Mouse (Mus musculus): ENCODE results near the gene Mrps18b. TPM values are rescaled to one million over a fixed set of nuclear protein-coding genes. Genes with fewer than 3 reads are reported as not detected.
A peak's percentile ranks its signal among the peaks of the same experiment; 100 is the strongest.

The Mrps18b gene
- polyA plus RNA-seq, 1 experiment, result 65.1 TPM

- WGBS, result under 1% methylated on average over 48 of the region's 48 CpGs
- no peaks in the 10 kb centered on the region for H3K27me3 ChIP-seq (ENCODE audit: control insufficient read depth, insufficient read depth, low read length)
- DNase-seq, result peak; percentile 40 to 41
- H3K4me1 ChIP-seq (ENCODE audit: control insufficient read depth, insufficient read depth, low read length), result no peaks in the 10 kb centered on the region
- peak within 1 kb of the TSS; percentile 61 for H3K4me3 ChIP-seq (replicated peaks; ENCODE audit: insufficient read depth, low read depth, low read length)
- peak within 1 kb of the TSS; percentile 45; the same call in 1 of the 2 replicates for H3K27ac ChIP-seq (ENCODE audit: insufficient read depth, low read length)
- TF ChIP-seq CTCF (IDR thresholded peaks at IDR 0.05; ENCODE audit: borderline replicate concordance, insufficient read depth, low read depth, low read length), result no peak
- TF ChIP-seq POLR2A (IDR thresholded peaks at IDR 0.05; ENCODE audit: borderline replicate concordance, insufficient read depth, low read length), result no peak
Observed at GRCm38 (mm10) chr17:35865481-35866280, 50.5 kb downstream of the Mrps18b start, which contains the start of gene Ppp1r18. Gene Ppp1r18, plus strand, starts transcription at chr17:35865593.

- no peaks in the 10 kb centered on the region for H3K27me3 ChIP-seq (ENCODE audit: control insufficient read depth, insufficient read depth, low read length)
- no peak overlapping the region for H3K27ac ChIP-seq (ENCODE audit: insufficient read depth, low read length)
- no peaks in the 10 kb centered on the region for H3K4me1 ChIP-seq (ENCODE audit: control insufficient read depth, insufficient read depth, low read length)
- DNase-seq, result no peak
- no peak overlapping the region for H3K4me3 ChIP-seq (replicated peaks; ENCODE audit: insufficient read depth, low read depth, low read length)
- 32% methylated on average over 10 of the region's 10 CpGs for WGBS
- TF ChIP-seq POLR2A (IDR thresholded peaks at IDR 0.05; ENCODE audit: borderline replicate concordance, insufficient read depth, low read length) (no peak), CTCF (IDR thresholded peaks at IDR 0.05; ENCODE audit: borderline replicate concordance, insufficient read depth, low read depth, low read length) (no peak)
Observed at GRCm38 (mm10) chr17:35864832-35865353, 51.3 kb downstream of the Mrps18b start.

- Histone ChIP-seq H3K27me3 (ENCODE audit: control insufficient read depth, insufficient read depth, low read length) (no peaks in the 10 kb centered on the region), H3K4me3 (replicated peaks; ENCODE audit: insufficient read depth, low read depth, low read length) (peak within 1 kb of the TSS; percentile 79), H3K27ac (ENCODE audit: insufficient read depth, low read length) (peak within 1 kb of the TSS; percentile 31; the same call in 1 of the 2 replicates), H3K4me1 (ENCODE audit: control insufficient read depth, insufficient read depth, low read length) (no peaks in the 10 kb centered on the region)
- peak; percentile 91 for TF ChIP-seq POLR2A (IDR thresholded peaks at IDR 0.05; ENCODE audit: borderline replicate concordance, insufficient read depth, low read length)
- peak; percentile 25; the same call in 1 of the 2 replicates for TF ChIP-seq CTCF (IDR thresholded peaks at IDR 0.05; ENCODE audit: borderline replicate concordance, insufficient read depth, low read depth, low read length)
- peak; percentile 91 to 94 for DNase-seq
- 1% methylated on average over 47 of the region's 47 CpGs for WGBS
Observed at GRCm38 (mm10) chr17:35861198-35861857, 54.9 kb downstream of the Mrps18b start, which contains the start of gene Nrm. Gene Nrm, plus strand, starts transcription at chr17:35861318.

GRCm38 (mm10) chr17:35860831-35861197, 55.4 kb downstream of the Mrps18b start:
- H3K27ac ChIP-seq (ENCODE audit: insufficient read depth, low read length), result 0 out of 2 replicates have a peak overlapping the region, but pooled peaks have one; percentile 8
- no peaks in the 10 kb centered on the region for H3K4me1 ChIP-seq (ENCODE audit: control insufficient read depth, insufficient read depth, low read length)
- peak overlapping the region; percentile 79 for H3K4me3 ChIP-seq (replicated peaks; ENCODE audit: insufficient read depth, low read depth, low read length)
- 4% methylated on average over 12 of the region's 12 CpGs for WGBS
- TF ChIP-seq POLR2A (IDR thresholded peaks at IDR 0.05; ENCODE audit: borderline replicate concordance, insufficient read depth, low read length) (no peak), CTCF (IDR thresholded peaks at IDR 0.05; ENCODE audit: borderline replicate concordance, insufficient read depth, low read depth, low read length) (no peak)
- DNase-seq, result no peak
- H3K27me3 ChIP-seq (ENCODE audit: control insufficient read depth, insufficient read depth, low read length), result no peaks in the 10 kb centered on the region

Other genes with a start within 250 kb of the Mrps18b start
- gene Vars2, start 248.8 kb downstream of the Mrps18b start, polyA plus RNA-seq (2012; rRNA removed), result 35.5 and 35.9 TPM in 2 replicates
- 30.7 and 34.8 TPM in 2 replicates for gene Gtf2h4, start 242.7 kb downstream of the Mrps18b start, polyA plus RNA-seq (2012; rRNA removed)
- 76.7 and 76.9 TPM in 2 replicates for gene Ddr1, start 211.8 kb downstream of the Mrps18b start, polyA plus RNA-seq (2012; rRNA removed)
- 22.6 and 25.2 TPM in 2 replicates for gene Ier3, start 94.7 kb downstream of the Mrps18b start, polyA plus RNA-seq (2012; rRNA removed)
- 129 and 140 TPM in 2 replicates for gene Flot1, start 93.2 kb downstream of the Mrps18b start, polyA plus RNA-seq (2012; rRNA removed)
- gene Tubb5, start 78.1 kb downstream of the Mrps18b start, polyA plus RNA-seq (2012; rRNA removed), result 320 TPM in 2 replicates
- gene Mdc1, start 74.9 kb downstream of the Mrps18b start, polyA plus RNA-seq (2012; rRNA removed), result 12.1 and 16.1 TPM in 2 replicates
- gene Nrm, start 55.1 kb downstream of the Mrps18b start, polyA plus RNA-seq (2012; rRNA removed), result 8.6 and 12.0 TPM in 2 replicates
- gene Ppp1r18, start 50.8 kb downstream of the Mrps18b start, polyA plus RNA-seq (2012; rRNA removed), result 8.7 and 9.7 TPM in 2 replicates
- 52.2 and 57.4 TPM in 2 replicates for gene Dhx16, start 36.6 kb downstream of the Mrps18b start, polyA plus RNA-seq (2012; rRNA removed)
- gene 2310061I04Rik, start 19.0 kb downstream of the Mrps18b start, polyA plus RNA-seq (2012; rRNA removed), result 161 and 173 TPM in 2 replicates
- gene Atat1, start 6.3 kb downstream of the Mrps18b start, polyA plus RNA-seq (2012; rRNA removed), result 80.2 and 81.5 TPM in 2 replicates
- gene Ppp1r10, start within 50 bp of the Mrps18b start, polyA plus RNA-seq (2012; rRNA removed), result 42.3 and 44.9 TPM in 2 replicates
- gene Abcf1, start 53.4 kb upstream of the Mrps18b start, polyA plus RNA-seq (2012; rRNA removed), result 85.8 and 99.1 TPM in 2 replicates
- gene Gnl1, start 63.5 kb upstream of the Mrps18b start, polyA plus RNA-seq (2012; rRNA removed), result 92.5 and 103 TPM in 2 replicates
- gene Prr3, start 63.8 kb upstream of the Mrps18b start, polyA plus RNA-seq (2012; rRNA removed), result 38.8 and 42.6 TPM in 2 replicates
- 0.95 and 1.1 TPM in 2 replicates for gene H2-T24, start 104.2 kb upstream of the Mrps18b start, polyA plus RNA-seq (2012; rRNA removed)
- 13.0 and 17.3 TPM in 2 replicates for gene H2-T23, start 116.5 kb upstream of the Mrps18b start, polyA plus RNA-seq (2012; rRNA removed)
- 25.5 and 31.0 TPM in 2 replicates for gene H2-T22, start 126.4 kb upstream of the Mrps18b start, polyA plus RNA-seq (2012; rRNA removed)
- gene Gm6034, start 126.6 kb upstream of the Mrps18b start, polyA plus RNA-seq (2012; rRNA removed), result not detected in 2 replicates
- gene Gm11127, start 142.0 kb upstream of the Mrps18b start, polyA plus RNA-seq (2012; rRNA removed), result 0.08 and 0.15 TPM in 2 replicates
- 0.10 TPM in 1 of 2 replicates, not detected in the other for gene Gm19684, start 205.3 kb upstream of the Mrps18b start, polyA plus RNA-seq (2012; rRNA removed)
- not detected in 2 replicates for gene Gm7030, start 213.0 kb upstream of the Mrps18b start, polyA plus RNA-seq (2012; rRNA removed)